Mouse (Mus musculus) embryo, embryonic 9.5 days (tissue): ENCODE measurements around the gene Gm21149.
"Not testable (repeated sequence)": the region's sequence is repeated elsewhere in the genome, so short reads cannot be mapped to it uniquely, and the experiment has no call there.

Experiments
- DNase-seq: peaks from one replicate; pipeline ENCODE4 v3.0.0-alpha.2; 2017; ENCODE audit errors: extremely low spot score

Gene Gm21149

DNA sequence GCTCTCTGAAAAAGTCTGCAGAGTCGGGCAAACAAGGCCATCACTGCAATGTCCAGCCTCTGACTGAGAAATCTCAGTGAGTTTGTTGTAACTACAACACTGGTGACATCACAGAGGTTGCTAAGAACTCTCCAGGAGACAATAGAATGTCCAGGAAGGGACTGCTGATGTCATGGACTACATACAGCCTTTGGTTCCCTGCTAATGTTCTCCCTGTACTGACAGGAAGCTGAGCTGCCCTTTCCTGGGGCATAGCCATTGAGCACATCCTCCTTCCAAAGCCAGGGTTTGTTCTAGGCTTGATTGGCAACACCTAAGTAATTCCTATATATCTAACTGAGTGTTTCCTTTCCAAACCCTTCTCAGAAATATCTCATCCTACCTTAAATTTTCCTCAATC lies at the start of gene Gm21149:
Gm21149 (minus strand) TSS at position 101 of the 400 bp plus-strand sequence.
- not testable (repeated sequence) for DNase-seq

DNA sequence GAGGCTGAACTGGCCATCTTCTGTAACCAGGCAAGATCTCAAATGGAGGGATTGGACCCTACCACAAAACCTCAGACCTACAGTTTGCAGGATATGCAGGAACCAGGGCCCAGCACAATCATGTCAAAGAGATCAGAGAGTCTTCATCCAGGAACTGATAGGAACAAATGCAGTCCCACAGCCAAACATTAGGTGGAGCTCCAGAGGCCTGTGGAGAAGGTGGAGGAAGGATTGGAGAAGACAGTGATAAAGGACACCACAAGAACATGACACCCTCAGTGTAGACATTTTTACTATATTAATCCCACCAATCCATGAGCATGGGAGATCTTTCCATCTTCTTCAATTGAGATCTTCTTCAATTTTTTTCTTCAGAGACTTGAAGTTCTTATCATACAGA lies 46.1 kb upstream of the Gm21149 start:
- DNase-seq = not testable (repeated sequence)

DNA sequence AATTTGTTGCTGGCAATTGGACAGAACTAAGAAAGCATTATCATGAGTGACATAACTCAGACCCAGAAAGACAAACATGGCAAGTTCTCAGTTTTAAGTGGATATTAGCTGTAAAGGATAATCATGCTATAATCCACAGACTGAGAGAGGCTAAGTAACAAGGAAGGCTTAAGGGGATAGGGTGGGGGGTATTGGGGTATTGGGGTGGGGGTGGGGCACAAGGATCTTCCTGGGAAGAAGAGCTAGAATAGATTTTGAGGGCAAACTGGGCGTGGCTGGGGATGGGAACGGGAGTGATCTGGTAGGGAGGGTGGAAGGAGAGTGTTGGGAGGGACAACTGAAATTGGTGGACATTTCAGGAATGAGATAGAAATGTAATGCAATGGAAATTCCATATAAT lies 45.7 kb upstream of the Gm21149 start:
- DNase-seq = not testable (repeated sequence)

DNA sequence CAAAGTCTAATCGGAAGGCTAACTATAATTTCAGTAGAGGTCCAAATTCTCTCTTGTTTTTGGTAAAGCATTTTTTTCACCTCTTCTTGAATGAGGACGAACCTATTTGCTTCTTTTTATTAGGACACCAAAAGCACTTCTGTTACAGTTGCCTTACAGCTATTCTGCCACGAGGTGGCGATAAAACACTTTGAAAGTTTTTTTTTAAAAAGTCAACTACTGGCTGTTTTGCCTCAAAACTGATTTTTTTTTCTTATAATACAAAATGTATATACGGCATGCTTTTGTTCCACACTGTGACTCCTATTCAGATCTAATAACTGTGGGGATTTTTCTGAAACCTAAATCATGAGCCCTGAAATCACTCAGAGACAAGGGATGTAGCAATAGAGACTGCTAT lies 44.1 kb upstream of the Gm21149 start:
- not testable (repeated sequence) for DNase-seq

DNA sequence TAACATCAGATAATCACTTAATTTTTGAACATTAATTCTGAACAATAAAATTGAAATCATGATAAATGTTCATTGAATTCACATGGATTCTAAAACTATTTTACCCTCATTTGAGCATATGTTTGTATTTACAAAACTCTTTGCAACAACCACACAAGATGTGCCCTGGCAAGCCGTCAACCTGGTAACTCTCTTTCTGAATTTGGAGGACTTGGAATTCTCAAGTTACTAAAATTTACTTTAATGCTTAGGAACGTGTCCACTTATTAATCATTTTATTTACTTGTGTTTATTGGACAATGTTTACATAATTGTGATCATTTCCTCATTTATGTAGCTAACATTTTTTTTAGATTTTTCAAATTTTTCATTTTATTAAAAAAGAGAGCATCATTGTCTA lies 40.8 kb upstream of the Gm21149 start:
- DNase-seq = not testable (repeated sequence)

DNA sequence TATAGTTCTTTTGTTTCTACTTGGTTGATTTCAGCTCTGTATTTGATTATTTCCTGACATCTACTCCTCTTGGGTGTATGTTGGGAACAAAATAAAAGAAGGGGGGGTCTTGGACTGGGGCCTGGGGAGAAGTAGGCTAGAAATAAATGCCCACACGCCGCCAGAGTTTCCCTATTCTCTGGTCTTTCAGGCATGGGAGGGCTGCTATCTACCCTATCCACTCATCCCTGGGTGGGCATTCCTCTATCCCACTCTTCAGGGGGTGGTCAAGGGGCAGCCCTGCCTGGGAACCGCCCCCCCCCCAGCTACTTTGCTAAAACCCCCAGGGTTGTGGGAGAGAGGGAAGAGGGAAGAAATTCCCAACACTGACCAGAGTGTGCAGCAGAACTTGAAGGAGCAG lies 35.9 kb upstream of the Gm21149 start:
- DNase-seq = not testable (repeated sequence)

DNA sequence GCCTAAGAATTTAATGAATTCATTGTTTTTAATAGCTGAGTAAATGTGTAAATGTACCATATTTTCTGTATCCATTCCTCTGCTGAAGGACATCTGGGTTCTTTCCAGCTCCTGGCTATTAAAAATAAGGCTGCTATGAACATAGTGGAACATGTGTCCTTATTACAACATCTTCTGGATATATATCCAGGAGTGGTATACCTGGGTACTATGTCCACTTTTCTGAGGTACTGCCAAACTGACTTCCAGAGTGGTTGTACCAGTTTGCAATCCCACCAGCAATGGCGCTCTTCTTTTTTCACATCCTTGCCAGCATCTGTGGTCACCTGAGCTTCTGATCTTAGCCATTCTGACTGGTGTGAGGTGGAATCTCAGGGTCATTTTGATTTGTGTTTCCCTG lies 33.6 kb upstream of the Gm21149 start:
- not testable (repeated sequence) for DNase-seq

DNA sequence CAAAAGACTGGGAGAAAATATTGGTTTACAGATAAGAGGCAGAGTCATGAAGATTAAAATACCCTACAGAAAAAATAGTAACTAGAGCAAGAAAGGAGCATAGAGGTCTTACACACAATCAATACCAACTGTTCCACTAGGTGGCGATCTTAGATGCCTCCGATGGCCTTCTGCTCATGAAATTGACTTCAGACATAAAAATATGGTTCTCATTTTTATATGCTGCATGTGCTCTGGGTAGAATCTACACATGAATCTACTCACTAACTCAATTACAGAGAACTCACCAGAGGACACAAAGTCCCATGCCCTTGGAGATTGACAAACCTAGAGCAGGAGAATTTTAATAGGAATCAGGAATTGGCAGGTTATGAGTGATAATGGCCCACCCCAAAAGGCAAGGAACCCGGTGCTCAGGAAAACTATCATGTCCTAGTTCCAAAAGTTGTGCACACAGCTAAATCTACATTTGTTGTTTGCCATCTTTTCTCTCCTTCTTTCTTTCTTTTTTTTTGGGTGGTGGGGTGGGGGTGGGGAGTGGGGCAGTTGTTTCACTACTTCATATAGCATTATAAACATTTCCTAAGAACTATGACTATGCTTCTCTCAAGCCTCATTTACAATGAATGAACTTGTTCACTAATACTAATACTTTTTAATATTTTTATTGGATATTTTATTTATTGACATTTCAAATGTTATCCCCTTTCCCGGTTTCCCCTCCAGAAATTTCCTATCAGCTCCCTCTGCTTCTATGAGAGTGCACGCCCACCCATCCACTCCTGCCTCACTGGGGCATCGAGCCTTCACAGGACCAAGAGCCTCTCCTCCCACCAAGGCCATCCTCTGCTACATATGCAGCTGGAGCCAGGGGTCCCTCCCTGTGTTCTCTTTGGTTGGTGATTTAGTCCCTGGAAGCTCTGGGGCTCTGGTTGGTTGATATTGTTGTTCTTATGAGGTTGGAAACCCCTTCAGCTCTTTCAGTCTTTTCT lies 32.4 kb upstream of the Gm21149 start:
- peak; percentile 24 for DNase-seq

DNA sequence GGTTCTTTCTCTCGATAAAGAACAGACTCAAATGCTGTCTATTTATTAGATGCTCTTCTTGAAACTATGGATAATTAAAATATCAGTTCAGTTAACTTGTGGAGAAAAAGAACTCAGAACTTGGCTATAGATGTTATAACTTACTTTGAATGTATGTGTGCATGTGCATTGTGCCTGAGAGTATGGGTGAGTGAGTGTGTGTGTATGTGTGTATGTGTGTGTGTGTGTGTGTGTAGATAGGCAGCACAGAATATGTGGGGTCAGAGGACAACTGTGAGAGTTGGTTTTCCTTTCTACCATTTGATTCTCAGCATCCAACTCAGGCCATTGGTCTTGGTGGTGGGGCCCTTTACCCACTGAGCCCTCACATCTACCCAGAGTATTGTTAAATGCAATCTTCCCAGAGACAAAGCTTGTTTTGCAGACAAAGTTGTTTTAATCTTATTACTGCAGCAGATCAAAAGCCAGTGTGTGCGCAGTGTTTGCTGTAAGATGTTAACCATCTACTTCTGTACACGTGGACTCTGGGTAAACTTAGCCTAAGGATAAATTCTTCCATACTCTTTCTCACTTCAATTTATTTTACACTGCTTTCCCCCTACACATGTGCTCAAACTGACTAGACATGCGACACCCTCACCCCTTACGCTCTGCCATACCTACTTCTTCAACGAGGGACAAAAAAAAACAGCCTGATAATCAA lies 31.6 kb upstream of the Gm21149 start:
- DNase-seq = not testable (repeated sequence)

DNA sequence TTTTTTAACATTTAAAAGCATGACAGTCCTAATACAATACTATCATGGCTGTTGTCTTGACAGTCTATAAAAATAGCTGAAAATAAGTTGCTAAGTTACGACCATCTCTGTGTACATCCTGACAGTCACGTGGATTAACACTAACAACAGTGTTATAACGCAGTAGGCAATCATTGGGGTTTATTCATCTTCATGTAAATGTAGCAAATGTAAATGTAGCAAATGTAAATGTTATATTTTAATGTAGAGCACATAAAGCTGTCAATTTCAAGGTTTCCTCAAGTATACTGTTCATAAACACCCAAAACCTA lies 30.9 kb upstream of the Gm21149 start:
- no peak for DNase-seq

DNA sequence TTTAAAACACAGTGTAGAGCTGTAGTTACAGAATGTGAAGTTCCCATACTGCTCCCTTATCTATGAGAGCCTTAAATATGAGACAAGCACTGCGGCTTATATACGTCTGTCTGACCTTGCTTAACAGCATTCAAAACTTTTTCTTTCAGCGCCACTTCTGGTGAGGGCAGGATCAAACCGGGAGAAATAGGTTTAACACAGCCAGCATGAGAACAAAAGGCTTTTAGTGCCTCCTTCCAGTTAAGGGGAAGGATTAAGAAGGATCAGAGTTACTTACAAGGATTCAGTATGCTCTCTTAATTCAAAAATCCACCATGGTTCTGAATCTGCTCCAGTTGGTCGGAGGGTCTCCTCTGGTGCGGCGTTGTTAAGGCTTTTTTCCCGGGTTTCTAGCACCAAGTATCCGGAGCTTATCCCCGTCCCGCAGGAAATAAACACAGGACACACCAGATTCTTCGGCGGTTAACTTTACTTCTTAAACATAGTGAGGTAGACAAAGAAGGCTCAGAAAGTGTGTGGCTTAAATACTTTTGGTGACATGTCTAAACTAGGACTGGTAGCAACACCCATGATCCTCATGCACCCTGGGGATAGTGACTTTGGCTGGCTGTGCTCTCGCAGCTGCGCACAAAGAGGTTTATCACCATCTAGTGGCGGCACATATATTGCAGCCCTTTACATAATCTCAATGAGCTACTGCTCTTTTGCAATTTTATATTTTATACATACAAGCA lies 30.4 kb upstream of the Gm21149 start:
- peak; percentile 56 for DNase-seq

DNA sequence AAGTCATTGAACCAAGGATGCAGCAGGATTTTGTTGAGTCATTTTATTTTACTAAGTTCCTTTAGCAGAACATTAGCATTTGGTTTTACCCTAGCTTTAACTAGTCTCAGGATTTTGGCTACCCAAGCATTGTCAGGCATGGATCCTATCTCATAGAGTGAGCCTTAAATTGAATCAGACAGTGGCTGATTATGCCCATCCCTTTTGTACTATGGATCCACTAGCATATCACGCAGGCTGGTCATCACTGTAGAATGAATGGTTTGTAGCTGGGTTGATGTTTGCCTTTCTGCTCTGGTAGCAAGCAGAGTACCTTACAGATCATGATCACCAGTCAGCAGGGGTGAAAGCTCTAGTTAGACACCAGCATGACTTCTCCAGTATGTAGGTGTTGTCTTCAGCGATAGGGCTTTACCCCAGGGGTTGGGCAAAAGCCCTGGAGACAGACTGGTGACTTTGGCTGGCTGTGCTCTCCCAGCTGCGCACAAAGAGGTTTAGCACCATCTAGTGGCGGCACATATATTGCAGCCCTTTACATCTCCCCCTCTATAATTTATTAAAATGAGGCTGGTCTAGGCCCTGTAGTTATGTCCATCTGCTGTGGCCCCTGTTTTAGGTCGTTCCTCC lies 22.6 kb upstream of the Gm21149 start:
- DNase-seq = not testable (repeated sequence)

DNA sequence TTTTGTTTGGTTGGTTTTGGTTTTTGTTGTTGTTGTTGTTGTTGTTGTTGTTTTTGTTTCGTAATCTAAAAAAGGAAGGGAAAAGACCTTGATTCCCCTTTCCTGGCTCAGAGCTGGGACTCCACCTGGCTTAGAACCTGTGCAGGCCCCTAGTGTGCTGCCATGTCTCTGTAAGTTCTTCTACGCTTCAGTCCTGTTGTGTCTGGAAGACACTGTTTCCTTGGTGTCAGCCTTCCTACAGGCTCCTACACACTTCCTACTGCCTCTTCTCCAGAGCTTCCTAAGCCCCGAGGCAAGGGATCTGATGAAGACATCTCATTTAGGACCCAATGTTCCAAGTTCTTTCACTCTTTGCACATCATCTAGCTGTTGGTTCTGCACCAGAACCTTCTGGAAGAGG lies 22.0 kb upstream of the Gm21149 start:
- DNase-seq = not testable (repeated sequence)

DNA sequence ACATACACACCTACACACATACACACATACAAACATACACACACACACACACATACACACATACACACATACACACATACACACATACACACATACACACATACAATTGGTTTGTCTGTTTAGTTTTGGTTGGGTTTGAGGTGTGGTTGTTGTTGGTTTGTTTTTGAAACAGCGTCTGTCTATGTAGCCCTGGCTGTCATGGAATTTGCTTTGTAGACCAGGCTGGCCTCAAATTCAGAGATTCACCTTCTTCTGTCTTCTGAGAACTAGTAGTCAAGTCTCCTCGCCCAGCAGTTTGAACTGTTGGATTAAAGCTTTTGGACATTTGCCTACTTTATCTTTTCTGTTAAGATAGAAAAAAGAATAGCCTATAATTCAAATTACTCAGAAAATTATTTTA lies 14.6 kb upstream of the Gm21149 start:
- DNase-seq = not testable (repeated sequence)

DNA sequence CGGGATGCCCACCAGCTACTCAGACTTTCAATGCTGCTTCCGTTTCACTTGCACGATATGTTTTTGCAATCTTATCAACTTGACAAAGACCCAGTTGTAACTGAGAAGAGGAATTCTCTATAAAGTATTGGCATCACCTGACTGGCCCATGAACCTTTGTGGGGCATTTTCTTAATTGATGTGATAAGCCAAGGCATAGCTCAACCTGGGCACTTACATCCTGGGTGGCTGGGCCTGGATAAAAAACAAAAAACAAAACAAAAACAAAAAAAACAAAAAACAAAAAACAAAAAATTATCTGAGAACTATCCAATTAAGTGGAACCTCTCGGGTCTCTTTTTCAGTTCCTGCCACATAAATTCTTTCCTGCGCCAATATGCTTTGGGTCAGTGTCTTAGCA lies 12.4 kb upstream of the Gm21149 start:
- no peak for DNase-seq

DNA sequence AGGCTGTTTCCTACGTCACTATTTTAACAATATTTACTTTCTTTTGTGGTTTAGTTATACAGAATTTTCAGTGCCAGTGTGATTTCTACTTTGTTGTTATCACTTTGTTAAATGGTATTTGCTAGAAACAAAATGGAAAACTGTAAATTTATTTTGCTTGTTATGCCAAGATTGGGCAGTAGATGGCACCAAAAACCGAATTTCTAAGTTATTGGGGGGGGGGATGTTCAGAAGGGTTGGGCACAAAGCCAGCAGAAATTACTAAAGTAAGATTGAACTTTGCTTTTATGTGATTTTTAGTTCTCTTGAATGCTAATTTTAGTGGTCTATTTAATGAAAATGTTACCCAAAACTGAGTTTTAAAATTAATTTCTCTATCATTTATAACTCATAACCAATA lies 8.3 kb upstream of the Gm21149 start:
- DNase-seq = not testable (repeated sequence)

DNA sequence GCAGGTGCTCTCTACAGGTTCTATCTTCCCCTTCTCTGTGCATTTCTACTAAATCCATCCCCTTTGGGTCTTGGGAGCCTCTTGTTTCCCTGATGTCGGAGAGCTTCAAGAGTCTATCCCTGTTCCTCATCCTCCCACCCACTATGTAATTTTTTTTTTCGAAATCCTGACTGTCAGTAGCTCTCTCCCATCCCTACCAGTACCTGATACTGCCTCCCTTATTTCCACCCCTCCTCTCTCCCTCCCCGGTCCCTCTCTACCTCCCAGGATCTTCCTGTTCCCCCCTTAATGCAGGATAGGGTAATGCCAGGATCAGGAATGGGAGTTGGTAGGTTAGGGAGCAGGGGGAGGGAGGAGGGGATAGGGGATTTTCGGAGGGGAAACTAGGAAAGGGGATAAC lies 7.3 kb upstream of the Gm21149 start:
- DNase-seq = not testable (repeated sequence)

DNA sequence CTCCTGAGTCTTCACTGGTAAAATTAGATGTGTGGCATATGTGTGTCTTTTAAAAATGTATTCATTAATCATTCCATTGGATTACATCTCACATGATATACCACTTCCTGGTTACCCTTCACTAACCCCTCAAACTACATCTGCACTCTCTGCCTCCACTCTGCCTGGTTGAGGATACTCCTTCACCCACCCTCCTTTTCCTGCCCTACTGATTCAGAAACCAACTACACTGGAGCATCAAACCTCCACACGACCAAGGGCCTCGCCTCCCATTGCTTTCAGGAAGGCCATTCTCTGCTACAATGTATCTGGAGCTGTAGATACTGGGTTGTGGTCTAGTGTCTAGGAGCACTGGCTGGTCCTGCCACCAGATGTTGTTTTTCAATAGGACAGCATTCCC lies 6.5 kb upstream of the Gm21149 start:
- not testable (repeated sequence) for DNase-seq

DNA sequence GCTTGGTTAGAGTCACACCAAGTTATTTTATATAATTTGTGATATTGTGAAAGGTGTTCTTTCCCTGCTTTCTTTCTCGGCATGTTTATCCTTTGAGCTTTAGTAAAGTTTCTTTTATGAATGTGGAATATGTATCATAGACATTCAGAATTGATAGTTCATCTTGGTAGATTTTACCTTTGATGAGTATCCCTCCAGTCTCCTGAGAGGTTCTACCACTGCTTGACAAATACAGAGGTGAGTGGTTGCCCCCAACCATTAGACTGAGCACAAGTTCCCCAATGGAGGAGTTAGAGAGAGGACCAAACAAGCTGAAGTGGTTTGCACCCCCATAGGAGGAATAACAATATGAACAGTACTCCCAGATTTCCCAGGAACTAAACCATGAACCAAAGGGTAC lies 6.2 kb downstream of the Gm21149 start:
- not testable (repeated sequence) for DNase-seq

DNA sequence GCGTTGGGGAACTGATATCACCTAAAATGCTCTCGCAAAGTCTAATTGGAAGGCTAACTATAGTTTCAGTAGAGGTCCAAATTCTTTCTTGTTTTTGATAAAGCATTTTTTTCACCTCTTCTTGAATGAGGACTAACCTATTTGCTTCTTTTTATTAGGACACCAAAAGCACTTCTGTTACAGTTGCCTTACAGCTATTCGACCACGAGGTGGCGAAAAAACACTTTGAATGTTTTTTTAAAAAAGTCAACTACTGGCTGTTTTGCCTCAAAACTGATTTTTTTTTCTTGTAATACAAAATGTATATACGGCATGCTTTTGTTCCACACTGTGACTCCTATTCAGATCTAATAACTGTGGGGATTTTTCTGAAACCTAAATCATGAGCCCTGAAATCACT lies 8.6 kb downstream of the Gm21149 start:
- not testable (repeated sequence) for DNase-seq

DNA sequence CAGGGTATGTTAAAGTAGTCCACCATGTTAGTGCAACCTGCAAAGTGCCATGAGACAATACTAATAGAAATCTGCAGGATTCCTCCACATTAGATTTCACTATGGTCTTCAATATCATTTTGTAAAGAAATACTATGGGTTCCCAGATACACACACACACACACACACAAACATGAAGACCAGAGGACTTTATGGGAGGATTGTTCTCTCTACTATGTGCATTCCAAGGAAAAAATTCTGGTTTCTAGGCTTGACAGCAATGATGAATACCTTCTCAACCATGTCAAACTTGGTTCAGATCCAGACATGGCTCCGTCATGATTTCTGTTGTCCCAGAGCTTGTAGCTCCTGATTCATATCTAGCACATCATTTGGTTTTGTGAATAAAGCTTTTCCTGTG lies 10.1 kb downstream of the Gm21149 start:
- DNase-seq = not testable (repeated sequence)

DNA sequence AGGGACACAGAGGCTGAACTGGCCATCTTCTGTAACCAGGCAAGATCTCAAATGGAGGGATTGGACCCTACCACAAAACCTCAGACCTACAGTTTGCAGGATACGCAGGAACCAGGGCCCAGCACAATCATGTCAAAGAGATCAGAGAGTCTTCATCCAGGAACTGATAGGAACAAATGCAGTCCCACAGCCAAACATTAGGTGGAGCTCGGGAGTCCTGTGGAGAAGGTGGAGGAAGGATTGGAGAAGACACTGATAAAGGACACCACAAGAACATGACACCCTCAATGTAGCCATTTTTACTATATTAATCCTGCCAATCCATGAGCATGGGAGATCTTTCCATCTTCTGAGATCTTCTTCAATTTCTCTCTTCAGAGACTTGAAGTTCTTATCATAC lies 12.8 kb downstream of the Gm21149 start:
- DNase-seq = not testable (repeated sequence)
